Mouse (Mus musculus) limb, embryonic 14.5 days (tissue): ENCODE results near the gene Pafah2. TPM values are rescaled to one million over a fixed set of nuclear protein-coding genes. Genes with fewer than 3 reads are reported as not detected.

Experiments used
- ATAC-seq: fragments of 200-750 bp; cut with Nextera tagmentation; 2 replicates; pipeline ENCODE4 v1.8.0; 2017; ENCODE audit warnings: low read depth, moderate number of reproducible peaks, moderate TSS enrichment; ENCODE audit not compliant: low FRiP score
- DNase-seq: peaks from one replicate; pipeline ENCODE4 v3.0.0-alpha.2; 2015; ENCODE audit warnings: low spot score
- H3K27ac ChIP-seq: fragments of 300-500 bp; sonication (generic); replicated peaks from 2 replicates; pipeline ENCODE4 v1.5.1; 2014; ENCODE audit warnings: low read depth, mild to moderate bottlenecking, low read length, moderate library complexity, mixed read lengths
- H3K27me3 ChIP-seq: fragments of 300-500 bp; sonication (generic); 2 replicates; pipeline ENCODE4 v1.6.1; 2014; ENCODE audit warnings: low read length, mixed read lengths; ENCODE audit not compliant: control insufficient read depth, insufficient read depth
- H3K36me3 ChIP-seq: fragments of 300-500 bp; sonication (generic); 2 replicates; pipeline ENCODE4 v1.6.1; 2014; ENCODE audit warnings: mild to moderate bottlenecking, low read length, moderate library complexity, mixed read lengths; ENCODE audit not compliant: control insufficient read depth, insufficient read depth
- H3K4me1 ChIP-seq: fragments of 300-500 bp; sonication (generic); 2 replicates; pipeline ENCODE4 v1.6.1; 2014; ENCODE audit warnings: antibody characterized with exemption, low read length, mixed read lengths; ENCODE audit not compliant: control insufficient read depth, insufficient read depth
- H3K4me2 ChIP-seq: fragments of 300-500 bp; sonication (generic); replicated peaks from 2 replicates; pipeline ENCODE4 v1.6.1; 2014; ENCODE audit warnings: low read depth, mild to moderate bottlenecking, low read length, moderate library complexity; ENCODE audit not compliant: severe bottlenecking
- H3K4me3 ChIP-seq: fragments of 300-500 bp; sonication (generic); replicated peaks from 2 replicates; pipeline ENCODE4 v1.5.1; 2014; ENCODE audit warnings: low read length
- H3K9ac ChIP-seq: fragments of 300-500 bp; sonication (generic); 2 replicates; pipeline ENCODE4 v1.6.1; 2014; ENCODE audit warnings: mild to moderate bottlenecking, low read depth, low read length, moderate library complexity; ENCODE audit not compliant: severe bottlenecking
- H3K9me3 ChIP-seq: fragments of 300-500 bp; sonication (generic); 2 replicates; pipeline ENCODE4 v1.6.1; 2016; ENCODE audit warnings: low read length; ENCODE audit not compliant: control insufficient read depth
- POLR2A ChIP-seq: fragments of 200-500 bp; IDR thresholded peaks from 2 replicates; pipeline ENCODE4 v1.8.0; 2012; ENCODE audit warnings: inconsistent platforms, mild to moderate bottlenecking, moderate library complexity, borderline replicate concordance; ENCODE audit not compliant: insufficient read depth, insufficient read length; ENCODE audit errors: extremely low read depth
- WGBS: fragments of 180-500 bp; shearing (Covaris S2); extraction: QIAGEN DNeasy Blood & Tissue Kit; methylation state at CpG from one replicate; pipeline ENCODE4 v1.1.7; 2014; 5-methylcytosine and 5-hydroxymethylcytosine counted together
- microRNA-seq: library from miRNA; unstranded; fragments of <30 nt; microRNA quantifications from one replicate; pipeline ENCODE4, GENCODE M21; 2016
- polyA plus RNA-seq, 2 experiments: library from polyadenylated mRNA; depleted of rRNA in 1 of 2; stranded (reverse) in 1 of 2; unstranded in 1 of 2; fragments of >200 nt; fragmentation: Nextera tagmentation in 1 of 2; extraction: Ambion mirVana in 1 of 2; gene quantifications; 2 replicates each; pipeline versions ENCODE4 v1.2.1 to v1.2.3; 2012 to 2014

The Pafah2 gene
- polyA plus RNA-seq, 2 experiments, result 14.3 to 25.9 TPM

- DNase-seq, result no peak
- Histone ChIP-seq H3K9me3 (no peaks in the 10 kb centered on the region), H3K4me1 (peaks cover 7% of the 10 kb centered on the region; the same call in 1 of the 2 replicates), H3K27ac (no peak overlapping the region), H3K27me3 (no peaks in the 10 kb centered on the region), H3K4me2 (no peak overlapping the region), H3K4me3 (no peak overlapping the region), H3K36me3 (peaks cover 47% of the 10 kb centered on the region), H3K9ac (no peak overlapping the region)
- no peak for ATAC-seq
- 81% methylated on average over 4 of the region's 4 CpGs for WGBS
- no peak for TF ChIP-seq POLR2A
These were observed 77.6 kb downstream of the Pafah2 start for GRCm38 (mm10) chr4:134473764-134474163.

GRCm38 (mm10) chr4:134474240-134474639, 78.1 kb downstream of the Pafah2 start:
- ATAC-seq (no peak), DNase-seq (no peak)
- WGBS, result 61% methylated on average over 8 of the region's 8 CpGs
- peaks cover 7% of the 10 kb centered on the region; the same call in 1 of the 2 replicates for H3K4me1 ChIP-seq
- H3K4me2 ChIP-seq, result no peak overlapping the region
- peaks cover 47% of the 10 kb centered on the region for H3K36me3 ChIP-seq
- no peak overlapping the region for H3K9ac ChIP-seq
- H3K27ac ChIP-seq, result no peak overlapping the region
- no peaks in the 10 kb centered on the region for H3K9me3 ChIP-seq
- no peaks in the 10 kb centered on the region for H3K27me3 ChIP-seq
- no peak for TF ChIP-seq POLR2A
- no peak overlapping the region for H3K4me3 ChIP-seq

DNA sequence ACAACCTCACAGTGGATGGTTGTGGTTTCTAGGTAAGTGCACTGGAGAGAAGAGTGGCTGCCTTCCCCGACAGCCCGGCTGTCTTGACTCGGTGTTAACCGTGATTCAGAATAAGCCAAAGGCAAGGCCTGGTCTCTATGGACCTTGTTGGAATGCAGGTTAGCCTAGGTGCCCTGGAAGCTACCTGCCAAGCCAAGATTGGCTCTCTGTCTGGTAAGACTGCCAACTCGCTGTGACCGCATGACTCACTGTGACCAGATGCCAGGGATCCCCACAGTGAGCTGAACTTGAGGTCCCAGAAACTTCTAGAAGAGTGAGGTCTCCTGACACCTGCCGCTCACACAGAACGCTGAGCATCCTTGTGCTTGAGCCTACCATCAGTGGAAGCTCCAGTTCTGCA, 80.8 kb downstream of the Pafah2 start:
- no peak overlapping the region for H3K9ac ChIP-seq
- no peak for TF ChIP-seq POLR2A
- H3K4me2 ChIP-seq, result no peak overlapping the region
- WGBS, result 82% methylated on average over 8 of the region's 8 CpGs
- no peaks in the 10 kb centered on the region for H3K27me3 ChIP-seq
- no peaks in the 10 kb centered on the region for H3K4me1 ChIP-seq
- H3K4me3 ChIP-seq, result no peak overlapping the region
- ATAC-seq, result no peak
- no peak for DNase-seq
- no peaks in the 10 kb centered on the region for H3K9me3 ChIP-seq
- H3K27ac ChIP-seq, result no peak overlapping the region
- peaks cover 33% of the 10 kb centered on the region for H3K36me3 ChIP-seq

Small RNA genes lying within 50 kb of the gene (microRNA-seq; reads per million reads assigned to microRNA genes)
- not detected for gene Gm23634

Other genes starting within 250 kb of the Pafah2 start
- gene Cep85, start 209.2 kb upstream of the Pafah2 start, polyA plus RNA-seq (2012; rRNA removed), result 22.4 and 32.2 TPM in 2 replicates
- 40.3 and 46.5 TPM in 2 replicates for gene Cep85, start 209.2 kb upstream of the Pafah2 start, polyA plus RNA-seq (2014; fragmentation: Nextera tagmentation; extraction: Ambion mirVana)
- not detected in 2 replicates for gene Gm7534, start 193.3 kb upstream of the Pafah2 start, polyA plus RNA-seq (2012; rRNA removed)
- not detected in 2 replicates for gene Gm7534, start 193.3 kb upstream of the Pafah2 start, polyA plus RNA-seq (2014; fragmentation: Nextera tagmentation; extraction: Ambion mirVana)
- 0.06 and 0.16 TPM in 2 replicates for gene Catsper4, start 168.9 kb upstream of the Pafah2 start, polyA plus RNA-seq (2012; rRNA removed)
- not detected in 2 replicates for gene Catsper4, start 168.9 kb upstream of the Pafah2 start, polyA plus RNA-seq (2014; fragmentation: Nextera tagmentation; extraction: Ambion mirVana)
- 2.8 and 3.3 TPM in 2 replicates for gene Cnksr1, start 157.9 kb upstream of the Pafah2 start, polyA plus RNA-seq (2012; rRNA removed)
- 2.0 TPM in 2 replicates for gene Cnksr1, start 157.9 kb upstream of the Pafah2 start, polyA plus RNA-seq (2014; fragmentation: Nextera tagmentation; extraction: Ambion mirVana)
- 0.10 TPM in 1 of 2 replicates, not detected in the other for gene E130218I03Rik, start 152.7 kb upstream of the Pafah2 start, polyA plus RNA-seq (2012; rRNA removed)
- gene E130218I03Rik, start 152.7 kb upstream of the Pafah2 start, polyA plus RNA-seq (2014; fragmentation: Nextera tagmentation; extraction: Ambion mirVana), result 0.67 and 0.76 TPM in 2 replicates
- gene Zfp593, start 150.7 kb upstream of the Pafah2 start, polyA plus RNA-seq (2012; rRNA removed), result 15.8 and 18.1 TPM in 2 replicates
- gene Zfp593, start 150.7 kb upstream of the Pafah2 start, polyA plus RNA-seq (2014; fragmentation: Nextera tagmentation; extraction: Ambion mirVana), result 17.3 and 18.9 TPM in 2 replicates
- gene Gm30191, start 149.4 kb upstream of the Pafah2 start, polyA plus RNA-seq (2012; rRNA removed), result not detected in 2 replicates
- gene Gm30191, start 149.4 kb upstream of the Pafah2 start, polyA plus RNA-seq (2014; fragmentation: Nextera tagmentation; extraction: Ambion mirVana), result not detected in 2 replicates
- 9.7 and 13.1 TPM in 2 replicates for gene Grrp1, start 142.2 kb upstream of the Pafah2 start, polyA plus RNA-seq (2012; rRNA removed)
- 5.2 and 5.4 TPM in 2 replicates for gene Grrp1, start 142.2 kb upstream of the Pafah2 start, polyA plus RNA-seq (2014; fragmentation: Nextera tagmentation; extraction: Ambion mirVana)
- gene Pdik1l, start 108.4 kb upstream of the Pafah2 start, polyA plus RNA-seq (2012; rRNA removed), result 8.9 and 9.6 TPM in 2 replicates
- gene Pdik1l, start 108.4 kb upstream of the Pafah2 start, polyA plus RNA-seq (2014; fragmentation: Nextera tagmentation; extraction: Ambion mirVana), result 18.4 and 20.5 TPM in 2 replicates
- 4.3 and 5.1 TPM in 2 replicates for gene Trim63, start 81.2 kb upstream of the Pafah2 start, polyA plus RNA-seq (2012; rRNA removed)
- 1.3 and 1.4 TPM in 2 replicates for gene Trim63, start 81.2 kb upstream of the Pafah2 start, polyA plus RNA-seq (2014; fragmentation: Nextera tagmentation; extraction: Ambion mirVana)
- 0.76 and 0.78 TPM in 2 replicates for gene Slc30a2, start 53.1 kb upstream of the Pafah2 start, polyA plus RNA-seq (2012; rRNA removed)
- 0.21 and 0.54 TPM in 2 replicates for gene Slc30a2, start 53.1 kb upstream of the Pafah2 start, polyA plus RNA-seq (2014; fragmentation: Nextera tagmentation; extraction: Ambion mirVana)
- 10.0 and 14.2 TPM in 2 replicates for gene Extl1, start 12.5 kb upstream of the Pafah2 start, polyA plus RNA-seq (2012; rRNA removed)
- 7.2 TPM in 2 replicates for gene Extl1, start 12.5 kb upstream of the Pafah2 start, polyA plus RNA-seq (2014; fragmentation: Nextera tagmentation; extraction: Ambion mirVana)
- 246 and 428 TPM in 2 replicates for gene Stmn1, start 72.0 kb downstream of the Pafah2 start, polyA plus RNA-seq (2012; rRNA removed)
- gene Stmn1, start 72.0 kb downstream of the Pafah2 start, polyA plus RNA-seq (2014; fragmentation: Nextera tagmentation; extraction: Ambion mirVana), result 1,273 and 1,449 TPM in 2 replicates
- gene Paqr7, start 100.4 kb downstream of the Pafah2 start, polyA plus RNA-seq (2012; rRNA removed), result 5.9 and 8.2 TPM in 2 replicates
- gene Paqr7, start 100.4 kb downstream of the Pafah2 start, polyA plus RNA-seq (2014; fragmentation: Nextera tagmentation; extraction: Ambion mirVana), result 2.3 and 2.9 TPM in 2 replicates
- 6.7 and 10.3 TPM in 2 replicates for gene Aunip, start 114.7 kb downstream of the Pafah2 start, polyA plus RNA-seq (2012; rRNA removed)
- 3.5 and 3.6 TPM in 2 replicates for gene Aunip, start 114.7 kb downstream of the Pafah2 start, polyA plus RNA-seq (2014; fragmentation: Nextera tagmentation; extraction: Ambion mirVana)
- 111 and 132 TPM in 2 replicates for gene Mtfr1l, start 139.1 kb downstream of the Pafah2 start, polyA plus RNA-seq (2012; rRNA removed)
- gene Mtfr1l, start 139.1 kb downstream of the Pafah2 start, polyA plus RNA-seq (2014; fragmentation: Nextera tagmentation; extraction: Ambion mirVana), result 123 and 140 TPM in 2 replicates
- gene Selenon, start 155.8 kb downstream of the Pafah2 start, polyA plus RNA-seq (2012; rRNA removed), result 68.5 and 86.7 TPM in 2 replicates
- 48.5 and 75.4 TPM in 2 replicates for gene Selenon, start 155.8 kb downstream of the Pafah2 start, polyA plus RNA-seq (2014; fragmentation: Nextera tagmentation; extraction: Ambion mirVana)